Mouse (Mus musculus): Measurements from ENCODE around the gene Klf8. TPM values are rescaled to one million over a fixed set of nuclear protein-coding genes. Genes with fewer than 3 reads are reported as not detected.
"Not testable (repeated sequence)": the region's sequence is repeated elsewhere in the genome, so short reads cannot be mapped to it uniquely, and the experiment has no call there.

The Klf8 gene
- polyA plus RNA-seq, 1 experiment from 2014 or later = 2.0 TPM

DNA sequence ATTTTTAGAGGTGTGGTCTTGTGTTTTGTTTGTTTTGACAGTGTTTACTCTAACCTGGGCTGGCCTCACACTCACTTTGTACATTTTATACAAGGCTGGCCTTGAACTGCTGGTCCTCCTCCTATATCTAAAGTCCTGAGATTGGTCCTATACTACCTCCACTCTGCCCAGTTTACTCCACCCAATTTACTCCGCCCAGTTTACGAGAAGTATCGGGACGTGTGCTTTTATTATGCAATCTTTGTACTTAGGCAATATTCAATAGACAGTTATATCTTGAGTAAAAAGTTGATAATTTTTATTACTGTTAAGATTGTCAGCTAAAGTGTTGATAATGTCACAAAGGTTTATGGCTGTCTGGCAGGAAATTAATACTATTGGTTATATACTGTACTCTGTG is 74.1 kb downstream of the Klf8 start:
- no peak overlapping the region for H3K9ac ChIP-seq (ENCODE audit: low read length)
- no peaks in the 10 kb centered on the region for H3K27me3 ChIP-seq (ENCODE audit: control insufficient read depth, insufficient read depth, low read length)
- no peak overlapping the region for H3K4me2 ChIP-seq (ENCODE audit: low read depth)
- H3K27ac ChIP-seq (ENCODE audit: low read depth, low read length) = no peak overlapping the region
- H3K36me3 ChIP-seq (ENCODE audit: control insufficient read depth, insufficient read depth, low read length) = no peaks in the 10 kb centered on the region
- ATAC-seq (ENCODE audit: insufficient read depth, low FRiP score, low TSS enrichment) (no peak), DNase-seq (ENCODE audit: low spot score) (no peak)
- no peaks in the 10 kb centered on the region for H3K4me1 ChIP-seq (ENCODE audit: control insufficient read depth, insufficient read depth, low read length)
- no peak overlapping the region for H3K4me3 ChIP-seq (ENCODE audit: low read depth, low read length)
- WGBS = 93% methylated on average over 4 of the region's 4 CpGs
- H3K9me3 ChIP-seq (ENCODE audit: control insufficient read depth, low read length) = no peaks in the 10 kb centered on the region

GRCm38 (mm10) chrX:153323105-153323504 is 85.8 kb downstream of the Klf8 start:
- H3K4me2 ChIP-seq (ENCODE audit: low read depth) = no peak overlapping the region
- DNase-seq (ENCODE audit: low spot score) (no peak), ATAC-seq (ENCODE audit: insufficient read depth, low FRiP score, low TSS enrichment) (no peak)
- no peaks in the 10 kb centered on the region for H3K36me3 ChIP-seq (ENCODE audit: control insufficient read depth, insufficient read depth, low read length)
- no peaks in the 10 kb centered on the region for H3K9me3 ChIP-seq (ENCODE audit: control insufficient read depth, low read length)
- no peak overlapping the region for H3K4me3 ChIP-seq (ENCODE audit: low read depth, low read length)
- no peak overlapping the region for H3K9ac ChIP-seq (ENCODE audit: low read length)
- no peak overlapping the region for H3K27ac ChIP-seq (ENCODE audit: low read depth, low read length)
- H3K27me3 ChIP-seq (ENCODE audit: control insufficient read depth, insufficient read depth, low read length) = no peaks in the 10 kb centered on the region
- 55% methylated on average over 3 of the region's 3 CpGs for WGBS
- no peaks in the 10 kb centered on the region for H3K4me1 ChIP-seq (ENCODE audit: control insufficient read depth, insufficient read depth, low read length)

DNA sequence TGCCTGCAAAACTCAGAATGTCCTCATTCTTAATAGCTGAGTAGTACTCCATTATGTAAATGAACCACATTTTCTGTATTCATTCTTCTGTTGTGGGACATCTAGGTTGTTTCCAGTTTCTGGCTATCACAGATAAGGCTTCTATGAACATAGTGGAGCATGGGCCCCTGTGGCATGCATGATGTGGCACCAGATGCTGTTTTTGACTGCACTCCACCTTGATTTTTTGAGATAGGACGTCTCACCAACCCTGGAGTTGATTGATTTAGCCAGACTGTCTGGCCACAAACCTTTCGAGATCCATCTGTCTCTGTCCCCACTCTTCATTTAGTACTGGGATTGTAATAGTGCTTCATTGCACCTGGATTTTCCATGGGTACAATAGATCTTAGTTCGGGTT is 96.9 kb downstream of the Klf8 start:
- not testable (repeated sequence) for H3K4me3 ChIP-seq (ENCODE audit: low read depth, low read length); H3K36me3 ChIP-seq (ENCODE audit: control insufficient read depth, insufficient read depth, low read length); H3K9me3 ChIP-seq (ENCODE audit: control insufficient read depth, low read length); H3K4me2 ChIP-seq (ENCODE audit: low read depth); ATAC-seq (ENCODE audit: insufficient read depth, low FRiP score, low TSS enrichment); H3K27ac ChIP-seq (ENCODE audit: low read depth, low read length); H3K4me1 ChIP-seq (ENCODE audit: control insufficient read depth, insufficient read depth, low read length); DNase-seq (ENCODE audit: low spot score); H3K27me3 ChIP-seq (ENCODE audit: control insufficient read depth, insufficient read depth, low read length); H3K9ac ChIP-seq (ENCODE audit: low read length)
- 83% methylated on average over 3 of the region's 3 CpGs for WGBS

DNA sequence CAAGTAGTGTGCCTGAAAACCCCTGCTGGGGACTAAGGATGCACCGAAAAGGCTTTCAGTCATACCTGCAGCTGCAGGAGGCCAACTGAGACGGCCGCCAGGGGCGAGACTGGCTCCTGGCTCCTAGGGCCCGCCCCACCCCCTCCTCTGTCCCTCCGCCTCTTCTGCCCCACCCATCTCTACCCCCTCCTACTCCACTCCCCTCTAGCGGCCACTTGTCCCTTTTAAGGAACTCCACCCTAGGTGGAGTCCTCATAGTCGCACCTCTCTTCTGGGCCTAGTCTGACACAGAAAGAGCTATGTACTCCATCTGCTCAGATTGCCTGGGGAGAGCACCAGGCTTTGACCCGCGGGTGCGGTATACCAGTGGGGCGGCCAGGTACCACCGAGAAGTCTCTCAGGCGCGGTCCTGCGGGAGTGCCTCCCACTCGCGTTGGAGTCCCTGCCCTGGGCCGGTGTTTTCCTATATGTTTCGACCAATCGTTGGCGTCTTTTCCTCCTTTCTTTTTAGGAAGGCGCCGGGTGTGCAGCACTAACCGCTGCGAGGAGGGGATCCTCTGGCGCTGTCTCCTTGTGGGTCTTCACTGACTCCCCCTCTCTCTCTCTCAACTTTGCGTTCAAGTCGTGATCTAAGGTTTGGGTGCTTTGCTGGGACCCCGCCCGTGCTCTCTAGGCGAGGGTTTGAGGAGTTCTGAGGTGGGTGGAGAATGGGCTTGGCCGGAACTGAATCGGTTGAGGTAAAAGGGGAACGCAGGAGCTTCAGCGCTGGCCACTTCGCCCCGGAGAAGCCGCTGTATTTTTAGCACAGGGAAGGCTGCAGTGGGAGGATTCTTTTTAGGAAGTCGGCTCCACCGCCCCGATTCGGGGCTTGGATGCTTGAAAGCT is 122.3 kb downstream of the Klf8 start:
- peak overlapping the region; percentile 29 for H3K9ac ChIP-seq (ENCODE audit: low read length)
- 16% methylated on average over 43 of the region's 43 CpGs for WGBS
- peak overlapping the region; percentile 35 for H3K4me3 ChIP-seq (ENCODE audit: low read depth, low read length)
- peak; percentile 41 for DNase-seq (ENCODE audit: low spot score)
- H3K9me3 ChIP-seq (ENCODE audit: control insufficient read depth, low read length) = no peaks in the 10 kb centered on the region
- H3K27ac ChIP-seq (ENCODE audit: low read depth, low read length) = no peak overlapping the region
- no peaks in the 10 kb centered on the region for H3K4me1 ChIP-seq (ENCODE audit: control insufficient read depth, insufficient read depth, low read length)
- no peaks in the 10 kb centered on the region for H3K36me3 ChIP-seq (ENCODE audit: control insufficient read depth, insufficient read depth, low read length)
- H3K4me2 ChIP-seq (ENCODE audit: low read depth) = peak overlapping the region; percentile 68
- H3K27me3 ChIP-seq (ENCODE audit: control insufficient read depth, insufficient read depth, low read length) = peaks cover 9% of the 10 kb centered on the region
- ATAC-seq (ENCODE audit: insufficient read depth, low FRiP score, low TSS enrichment) = peak; percentile 67

GRCm38 (mm10) chrX:153360216-153360590 is 122.9 kb downstream of the Klf8 start:
- 17% methylated on average over 15 of the region's 15 CpGs for WGBS
- Histone ChIP-seq H3K36me3 (ENCODE audit: control insufficient read depth, insufficient read depth, low read length) (no peaks in the 10 kb centered on the region), H3K4me3 (ENCODE audit: low read depth, low read length) (peak overlapping the region; percentile 35), H3K4me2 (ENCODE audit: low read depth) (peak overlapping the region; percentile 68), H3K27me3 (ENCODE audit: control insufficient read depth, insufficient read depth, low read length) (peaks cover 9% of the 10 kb centered on the region), H3K4me1 (ENCODE audit: control insufficient read depth, insufficient read depth, low read length) (no peaks in the 10 kb centered on the region), H3K9me3 (ENCODE audit: control insufficient read depth, low read length) (no peaks in the 10 kb centered on the region), H3K9ac (ENCODE audit: low read length) (peak overlapping the region; percentile 29), H3K27ac (ENCODE audit: low read depth, low read length) (no peak overlapping the region)
- peak; percentile 35 for DNase-seq (ENCODE audit: low spot score)
- ATAC-seq (ENCODE audit: insufficient read depth, low FRiP score, low TSS enrichment) = 0 out of 2 replicates have a peak, but pooled peaks have one; percentile 23

DNA sequence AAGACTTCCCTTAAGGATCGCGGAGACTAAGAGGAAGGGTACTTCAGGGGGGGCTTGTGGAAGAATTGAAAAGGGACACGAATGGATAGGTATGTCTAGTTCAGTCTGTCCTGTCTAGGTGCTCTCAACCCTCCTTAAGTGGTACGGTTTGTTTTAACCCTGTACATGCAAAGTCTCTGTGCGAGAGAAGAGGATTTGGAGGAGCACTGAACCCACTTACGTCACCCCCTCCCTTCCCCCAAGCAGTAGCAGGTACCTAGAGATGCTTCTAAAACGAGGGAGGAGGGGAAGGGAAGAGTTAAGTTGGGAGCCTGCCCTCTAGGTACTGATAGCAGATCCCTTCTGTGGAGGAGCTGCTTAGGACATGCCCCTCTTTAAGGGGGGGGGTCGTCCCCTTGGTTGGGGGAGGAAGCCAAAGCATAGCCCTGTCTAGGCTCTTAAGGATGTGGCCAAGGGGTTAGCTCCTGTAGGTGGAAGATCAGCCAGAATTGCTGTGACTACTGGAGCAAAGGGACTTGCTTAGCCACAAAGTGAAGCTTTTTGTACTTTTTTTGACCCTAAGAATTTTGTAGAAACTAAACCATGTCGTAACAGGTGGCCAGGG is 123.5 kb downstream of the Klf8 start:
- 22% methylated on average over 9 of the region's 9 CpGs for WGBS
- Histone ChIP-seq H3K4me2 (ENCODE audit: low read depth) (peak overlapping the region; percentile 68), H3K9me3 (ENCODE audit: control insufficient read depth, low read length) (no peaks in the 10 kb centered on the region), H3K27me3 (ENCODE audit: control insufficient read depth, insufficient read depth, low read length) (peaks cover 9% of the 10 kb centered on the region), H3K4me3 (ENCODE audit: low read depth, low read length) (peak overlapping the region; percentile 35; the same call in 1 of the 2 replicates), H3K9ac (ENCODE audit: low read length) (no peak overlapping the region), H3K4me1 (ENCODE audit: control insufficient read depth, insufficient read depth, low read length) (no peaks in the 10 kb centered on the region), H3K27ac (ENCODE audit: low read depth, low read length) (no peak overlapping the region), H3K36me3 (ENCODE audit: control insufficient read depth, insufficient read depth, low read length) (no peaks in the 10 kb centered on the region)
- no peak for DNase-seq (ENCODE audit: low spot score)
- no peak for ATAC-seq (ENCODE audit: insufficient read depth, low FRiP score, low TSS enrichment)

- no peak overlapping the region for H3K4me2 ChIP-seq (ENCODE audit: low read depth)
- no peaks in the 10 kb centered on the region for H3K36me3 ChIP-seq (ENCODE audit: control insufficient read depth, insufficient read depth, low read length)
- H3K9me3 ChIP-seq (ENCODE audit: control insufficient read depth, low read length) = no peaks in the 10 kb centered on the region
- H3K4me3 ChIP-seq (ENCODE audit: low read depth, low read length) = no peak overlapping the region
- no peak overlapping the region for H3K27ac ChIP-seq (ENCODE audit: low read depth, low read length)
- no peak overlapping the region for H3K9ac ChIP-seq (ENCODE audit: low read length)
- H3K4me1 ChIP-seq (ENCODE audit: control insufficient read depth, insufficient read depth, low read length) = no peaks in the 10 kb centered on the region
- no peaks in the 10 kb centered on the region for H3K27me3 ChIP-seq (ENCODE audit: control insufficient read depth, insufficient read depth, low read length)
- ATAC-seq (ENCODE audit: insufficient read depth, low FRiP score, low TSS enrichment) = no peak
- 39% methylated on average over 5 of the region's 5 CpGs for WGBS
- DNase-seq (ENCODE audit: low spot score) = peak; percentile 50
Measured at GRCm38 (mm10) chrX:153366754-153367153, 129.5 kb downstream of the Klf8 start.

GRCm38 (mm10) chrX:153369780-153370179 is 132.5 kb downstream of the Klf8 start:
- no peaks in the 10 kb centered on the region for H3K9me3 ChIP-seq (ENCODE audit: control insufficient read depth, low read length)
- no peak for DNase-seq (ENCODE audit: low spot score)
- H3K4me2 ChIP-seq (ENCODE audit: low read depth) = no peak overlapping the region
- no peaks in the 10 kb centered on the region for H3K27me3 ChIP-seq (ENCODE audit: control insufficient read depth, insufficient read depth, low read length)
- H3K9ac ChIP-seq (ENCODE audit: low read length) = no peak overlapping the region
- H3K27ac ChIP-seq (ENCODE audit: low read depth, low read length) = no peak overlapping the region
- no peaks in the 10 kb centered on the region for H3K4me1 ChIP-seq (ENCODE audit: control insufficient read depth, insufficient read depth, low read length)
- no peak for ATAC-seq (ENCODE audit: insufficient read depth, low FRiP score, low TSS enrichment)
- no peaks in the 10 kb centered on the region for H3K36me3 ChIP-seq (ENCODE audit: control insufficient read depth, insufficient read depth, low read length)
- WGBS = 36% methylated on average over 8 of the region's 8 CpGs
- no peak overlapping the region for H3K4me3 ChIP-seq (ENCODE audit: low read depth, low read length)

- WGBS = 50% methylated on average over 3 of the region's 3 CpGs
- Histone ChIP-seq H3K4me3 (ENCODE audit: low read depth, low read length) (no peak overlapping the region), H3K27ac (ENCODE audit: low read depth, low read length) (no peak overlapping the region), H3K9ac (ENCODE audit: low read length) (no peak overlapping the region), H3K36me3 (ENCODE audit: control insufficient read depth, insufficient read depth, low read length) (no peaks in the 10 kb centered on the region), H3K9me3 (ENCODE audit: control insufficient read depth, low read length) (no peaks in the 10 kb centered on the region), H3K4me1 (ENCODE audit: control insufficient read depth, insufficient read depth, low read length) (no peaks in the 10 kb centered on the region), H3K4me2 (ENCODE audit: low read depth) (no peak overlapping the region), H3K27me3 (ENCODE audit: control insufficient read depth, insufficient read depth, low read length) (no peaks in the 10 kb centered on the region)
- no peak for DNase-seq (ENCODE audit: low spot score)
- ATAC-seq (ENCODE audit: insufficient read depth, low FRiP score, low TSS enrichment) = no peak
Measured at GRCm38 (mm10) chrX:153375105-153375504, 137.8 kb downstream of the Klf8 start.

Measured in neural tube, embryonic 11.5 days (tissue).